Mouse (Mus musculus): ENCODE measurements around the gene Tom1l2.

GRCm38 (mm10) chr11:60232441-60233058, 120.2 kb downstream of the Tom1l2 start:
- TF ChIP-seq CTCF (IDR thresholded peaks at IDR 0.05), result no peak
- no peak for TF ChIP-seq EP300 (IDR thresholded peaks at IDR 0.05)
